ENCODE assay signal across 9 mouse cellular contexts in genomic region chr15:79356481-79356880, GRCm38 (mm10). TPM values are rescaled to one million over a fixed set of nuclear protein-coding genes. Genes with fewer than 3 reads are reported as not detected.
DNase-seq lines count a peak whose midpoint lies in the region; ATAC-seq and TF ChIP-seq lines count a peak whose summit lies in the region.
"Had no signal": no experiment of that assay in that cellular context is flagged by ENCODE, and none has a peak within 500 bp of the region (broad histone marks: within the 10 kb centered on the region; RNA-seq: fewer than 3 reads in every experiment).

No protein-coding gene starts in this region.

- H3K27ac ChIP-seq in heart, embryonic 15.5 days = no peak overlapping the region
- H3K27ac ChIP-seq in embryonic facial prominence, embryonic 11.5 days (replicated peaks; ENCODE audit: low read depth, low read length) = no peak overlapping the region
- H3K27ac ChIP-seq in hindbrain, postnatal 0 days = no peak overlapping the region
- no peak overlapping the region for H3K27ac ChIP-seq in midbrain, embryonic 14.5 days (replicated peaks; ENCODE audit: low read depth, low read length)

- peaks cover 65% of the 10 kb centered on the region for H3K4me1 ChIP-seq in heart, embryonic 15.5 days (replicated peaks)
- H3K4me1 ChIP-seq in embryonic facial prominence, embryonic 11.5 days (ENCODE audit: control insufficient read depth, insufficient read depth, low read length) = peaks cover 8% of the 10 kb centered on the region; the same call in 1 of the 2 replicates
- H3K4me1 ChIP-seq in hindbrain, postnatal 0 days (ENCODE audit: insufficient read depth, low read length) = peaks cover 12% of the 10 kb centered on the region
- peaks cover 9% of the 10 kb centered on the region; the same call in 1 of the 2 replicates for H3K4me1 ChIP-seq in midbrain, embryonic 14.5 days (ENCODE audit: control insufficient read depth, insufficient read depth, low read length)

- 73% methylated on average over 8 of the region's 8 CpGs for WGBS in heart, embryonic 15.5 days
- 81% methylated on average over 8 of the region's 8 CpGs for WGBS in embryonic facial prominence, embryonic 11.5 days
- WGBS in hindbrain, postnatal 0 days = 83% methylated on average over 8 of the region's 8 CpGs
- 85% methylated on average over 8 of the region's 8 CpGs for WGBS in midbrain, embryonic 14.5 days

- 0 out of 2 replicates have a peak overlapping the region, but pooled peaks have one; percentile 49 for H3K9ac ChIP-seq in heart, embryonic 15.5 days
- no peak overlapping the region for H3K9ac ChIP-seq in embryonic facial prominence, embryonic 11.5 days (replicated peaks; ENCODE audit: low read length)
- H3K9ac ChIP-seq in hindbrain, postnatal 0 days (replicated peaks; ENCODE audit: low read length) = peak overlapping the region; percentile 55; the same call in 1 of the 2 replicates
- no peak overlapping the region for H3K9ac ChIP-seq in midbrain, embryonic 14.5 days (replicated peaks; ENCODE audit: low read length)

- intact Hi-C loops in heart, postnatal 10 days (cut with DNase I) = no loop called here
- intact Hi-C loops in left cerebral cortex, postnatal 36 days (cut with DNase I) = no loop called here

- peak overlapping the region; percentile 47 for H3K4me3 ChIP-seq in heart, embryonic 15.5 days
- no peak overlapping the region; the same call in 1 of the 2 replicates for H3K4me3 ChIP-seq in embryonic facial prominence, embryonic 11.5 days (ENCODE audit: low read depth, low read length)
- H3K4me3 ChIP-seq in hindbrain, postnatal 0 days (ENCODE audit: low read length) = peak overlapping the region; percentile 39; the same call in 1 of the 2 replicates
- no peak overlapping the region for H3K4me3 ChIP-seq in midbrain, embryonic 14.5 days (replicated peaks; ENCODE audit: low read depth, low read length)

- ATAC-seq in heart, embryonic 15.5 days (replicated peaks; ENCODE audit: insufficient number of reproducible peaks, insufficient read depth, low FRiP score, low read depth) = no peak
- no peak for ATAC-seq in embryonic facial prominence, embryonic 11.5 days (replicated peaks; ENCODE audit: insufficient number of reproducible peaks, low FRiP score, low TSS enrichment, low read depth)
- no peak for ATAC-seq in hindbrain, postnatal 0 days
- no peak for ATAC-seq in midbrain, embryonic 14.5 days (ENCODE audit: low FRiP score, low TSS enrichment)

- DNase-seq in heart, postnatal 10 days = no peak
- no peak for DNase-seq in embryonic facial prominence, embryonic 11.5 days (ENCODE audit: low spot score)
- no peak for DNase-seq in hindbrain, postnatal 0 days (ENCODE audit: low spot score)
- DNase-seq in midbrain, embryonic 14.5 days = no peak
- no peak for DNase-seq in adrenal gland, postnatal 25 days
- DNase-seq in left cerebral cortex, postnatal 36 days (ENCODE audit: low spot score in 2 of 2) = no peak
- no peak for DNase-seq in testis, postnatal 14 days (ENCODE audit: low spot score)
- DNase-seq: gastrocnemius, postnatal 36 days had no signal

- H3K9me3 ChIP-seq in heart, embryonic 15.5 days (replicated peaks) = no peaks in the 10 kb centered on the region
- no peaks in the 10 kb centered on the region for H3K9me3 ChIP-seq in embryonic facial prominence, embryonic 11.5 days (replicated peaks; ENCODE audit: control insufficient read depth, low read length)
- no peaks in the 10 kb centered on the region for H3K9me3 ChIP-seq in hindbrain, postnatal 0 days (ENCODE audit: low read length)
- H3K9me3 ChIP-seq in midbrain, embryonic 14.5 days (ENCODE audit: control insufficient read depth, low read length) = no peaks in the 10 kb centered on the region

- peak overlapping the region; percentile 75 for H3K4me2 ChIP-seq in heart, embryonic 15.5 days
- H3K4me2 ChIP-seq in embryonic facial prominence, embryonic 11.5 days (ENCODE audit: low read depth, low read length) = peak overlapping the region; percentile 93; the same call in 1 of the 2 replicates
- H3K4me2 ChIP-seq in hindbrain, postnatal 0 days (ENCODE audit: low read depth, low read length) = peak overlapping the region; percentile 77
- H3K4me2 ChIP-seq in midbrain, embryonic 14.5 days (ENCODE audit: low read length) = peak overlapping the region; percentile 95

- H3K36me3 ChIP-seq in heart, embryonic 15.5 days = peaks cover 5% of the 10 kb centered on the region; the same call in 1 of the 2 replicates
- peaks cover 2% of the 10 kb centered on the region; the same call in 1 of the 2 replicates for H3K36me3 ChIP-seq in embryonic facial prominence, embryonic 11.5 days (replicated peaks; ENCODE audit: control insufficient read depth, insufficient read depth, low read depth, low read length)
- peaks cover 3% of the 10 kb centered on the region; the same call in 1 of the 2 replicates for H3K36me3 ChIP-seq in hindbrain, postnatal 0 days (ENCODE audit: insufficient read depth, low read length)
- peaks cover 8% of the 10 kb centered on the region for H3K36me3 ChIP-seq in midbrain, embryonic 14.5 days (ENCODE audit: control insufficient read depth, insufficient read depth, low read length)

- no peaks in the 10 kb centered on the region for H3K27me3 ChIP-seq in heart, embryonic 15.5 days
- H3K27me3 ChIP-seq in embryonic facial prominence, embryonic 11.5 days (ENCODE audit: control insufficient read depth, insufficient read depth, low read length) = no peaks in the 10 kb centered on the region; the same call in 1 of the 2 replicates
- no peaks in the 10 kb centered on the region for H3K27me3 ChIP-seq in hindbrain, postnatal 0 days (ENCODE audit: insufficient read depth, low read length)
- H3K27me3 ChIP-seq in midbrain, embryonic 14.5 days (ENCODE audit: control insufficient read depth, insufficient read depth, low read length) = peaks cover 24% of the 10 kb centered on the region

- TF ChIP-seq CTCF in hindbrain, postnatal 0 days (IDR thresholded peaks at IDR 0.05; ENCODE audit: low read depth) = no peak

RNA-seq across cellular contexts. Expression of gene Maff, which starts 10.1 kb away (rescaled TPM):
- 3.5 and 3.8 TPM in 2 replicates for polyA plus RNA-seq in heart, embryonic 15.5 days (2015; fragmentation: Nextera tagmentation; extraction: Ambion mirVana)
- total RNA-seq in heart, postnatal 10 days (2021) = 1 to 10 TPM; 4.8 to 6.0 TPM
- polyA plus RNA-seq in embryonic facial prominence, embryonic 11.5 days (2014; fragmentation: Nextera tagmentation; extraction: Ambion mirVana) = 2.2 and 2.5 TPM in 2 replicates
- total RNA-seq in hindbrain, postnatal 0 days (2014; rRNA removed) = 4.0 and 5.4 TPM in 2 replicates
- polyA plus RNA-seq in hindbrain, postnatal 0 days (2015; fragmentation: Nextera tagmentation; extraction: Ambion mirVana) = 1.7 and 2.0 TPM in 2 replicates
- 1.0 and 1.2 TPM in 2 replicates for polyA plus RNA-seq in midbrain, embryonic 14.5 days (2014; fragmentation: Nextera tagmentation; extraction: Ambion mirVana)
- 2.2 and 3.1 TPM in 2 replicates for total RNA-seq in adrenal gland, postnatal 25 days (2021)
- total RNA-seq in left cerebral cortex, postnatal 36 days (2021) = 1 to 10 TPM; 1.6 to 2.0 TPM

RNA-seq across cellular contexts. Expression of gene Pla2g6, which starts 28.3 kb away (rescaled TPM):
- polyA plus RNA-seq in heart, embryonic 15.5 days (2015; fragmentation: Nextera tagmentation; extraction: Ambion mirVana) = 9.9 and 13.5 TPM in 2 replicates
- total RNA-seq in heart, postnatal 10 days (2021) = 10 to 100 TPM in 1 of 2 experiments, 1 to 10 TPM in 1; 9.1 to 11.1 TPM
- polyA plus RNA-seq in embryonic facial prominence, embryonic 11.5 days (2014; fragmentation: Nextera tagmentation; extraction: Ambion mirVana) = 11.8 and 15.1 TPM in 2 replicates
- total RNA-seq in hindbrain, postnatal 0 days (2014; rRNA removed) = 24.3 and 28.8 TPM in 2 replicates
- 15.2 and 15.7 TPM in 2 replicates for polyA plus RNA-seq in hindbrain, postnatal 0 days (2015; fragmentation: Nextera tagmentation; extraction: Ambion mirVana)
- polyA plus RNA-seq in midbrain, embryonic 14.5 days (2014; fragmentation: Nextera tagmentation; extraction: Ambion mirVana) = 26.0 and 28.2 TPM in 2 replicates
- total RNA-seq in adrenal gland, postnatal 25 days (2021) = 28.4 and 31.9 TPM in 2 replicates
- total RNA-seq in left cerebral cortex, postnatal 36 days (2021) = 10 to 100 TPM; 21.7 to 25.9 TPM

RNA-seq across cellular contexts. Expression of gene Tmem184b, which starts 46.9 kb away (rescaled TPM):
- polyA plus RNA-seq in heart, embryonic 15.5 days (2015; fragmentation: Nextera tagmentation; extraction: Ambion mirVana) = 58.3 and 83.8 TPM in 2 replicates
- total RNA-seq in heart, postnatal 10 days (2021) = 10 to 100 TPM; 59.2 to 67.8 TPM
- polyA plus RNA-seq in embryonic facial prominence, embryonic 11.5 days (2014; fragmentation: Nextera tagmentation; extraction: Ambion mirVana) = 36.2 and 45.5 TPM in 2 replicates
- 72.4 and 113 TPM in 2 replicates for total RNA-seq in hindbrain, postnatal 0 days (2014; rRNA removed)
- polyA plus RNA-seq in hindbrain, postnatal 0 days (2015; fragmentation: Nextera tagmentation; extraction: Ambion mirVana) = 26.6 and 31.6 TPM in 2 replicates
- polyA plus RNA-seq in midbrain, embryonic 14.5 days (2014; fragmentation: Nextera tagmentation; extraction: Ambion mirVana) = 32.2 and 36.6 TPM in 2 replicates
- total RNA-seq in adrenal gland, postnatal 25 days (2021) = 47.1 and 54.5 TPM in 2 replicates
- 10 to 100 TPM; 67.6 to 73.5 TPM for total RNA-seq in left cerebral cortex, postnatal 36 days (2021)

Comparison
In these comparisons a context has a peak if more than half of its experiments do, and no peak if none do; other contexts are left out.
1. H3K4me3 ChIP-seq: peak in heart, embryonic 15.5 days (single experiment) and hindbrain, postnatal 0 days (single experiment); none in embryonic facial prominence, embryonic 11.5 days (single experiment) and midbrain, embryonic 14.5 days (single experiment).
2. H3K9ac ChIP-seq: peak in heart, embryonic 15.5 days (single experiment) and hindbrain, postnatal 0 days (single experiment); none in embryonic facial prominence, embryonic 11.5 days (single experiment) and midbrain, embryonic 14.5 days (single experiment).
3. Peak in every context shown above with its lines, with median percentiles within 50 percentile points of each other: H3K4me2 ChIP-seq.